Mouse (Mus musculus) CD4-positive, CD25-positive, alpha-beta regulatory T cell, adult 4 months (primary cell): ENCODE measurements around the gene Lyzl6. TPM values are rescaled to one million over a fixed set of nuclear protein-coding genes. Genes with fewer than 3 reads are reported as not detected.
"Not testable (repeated sequence)": the region's sequence is repeated elsewhere in the genome, so short reads cannot be mapped to it uniquely, and the experiment has no call there.

Source experiments
- ATAC-seq: one replicate; pipeline ENCODE4 v1.8.0; 2017
- polyA plus RNA-seq, 2 experiments: library from polyadenylated mRNA; unstranded; fragments of 100-300 nt; shearing (Covaris generic); gene quantifications; one replicate each; pipeline ENCODE4 v1.2.1; 2017

The Lyzl6 gene
- polyA plus RNA-seq, result not detected

DNA sequence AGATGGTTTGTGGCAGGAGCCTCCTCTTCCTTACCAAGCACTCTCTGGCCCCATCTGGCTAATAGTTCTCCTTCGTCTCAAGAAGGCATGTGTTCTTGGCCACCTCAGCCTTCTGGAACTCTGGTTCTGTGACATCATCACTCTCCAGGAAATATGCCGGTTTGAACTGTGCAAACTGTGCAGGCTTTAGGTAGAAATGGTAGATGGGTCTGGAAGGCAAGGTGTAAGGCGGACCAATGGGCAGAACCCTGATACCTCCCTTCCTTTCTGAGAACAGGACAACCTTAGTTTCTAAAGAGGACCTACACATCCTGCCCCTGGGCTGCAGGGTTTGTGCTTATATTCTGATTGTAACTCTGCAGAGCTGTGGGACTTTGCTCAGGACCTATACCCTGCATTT lies at the start of gene Lyzl6:
TSS of gene Lyzl6 (minus strand) at position 101 of the 400 bp plus-strand sequence.
- ATAC-seq, result no peak

DNA sequence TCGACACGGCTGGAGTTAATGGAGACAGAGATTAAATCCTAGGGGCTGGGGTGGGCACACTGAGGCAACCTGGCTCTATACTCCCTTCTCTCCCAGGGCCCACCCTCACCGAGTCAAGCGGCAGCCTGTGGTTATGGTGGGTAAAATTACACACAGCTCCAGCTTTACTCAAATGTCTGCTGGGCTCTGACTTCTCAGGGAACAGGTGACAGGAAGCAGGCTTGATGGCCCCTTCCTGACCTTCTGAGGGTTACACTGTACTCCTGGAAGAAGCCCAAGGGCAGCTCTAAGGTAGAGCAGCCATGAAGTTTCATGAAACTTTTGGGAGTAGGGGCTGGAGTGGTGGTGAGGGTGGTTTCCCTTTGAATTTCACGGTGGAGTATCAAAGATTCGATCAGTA lies 48.0 kb upstream of the Lyzl6 start:
- ATAC-seq, result no peak

DNA sequence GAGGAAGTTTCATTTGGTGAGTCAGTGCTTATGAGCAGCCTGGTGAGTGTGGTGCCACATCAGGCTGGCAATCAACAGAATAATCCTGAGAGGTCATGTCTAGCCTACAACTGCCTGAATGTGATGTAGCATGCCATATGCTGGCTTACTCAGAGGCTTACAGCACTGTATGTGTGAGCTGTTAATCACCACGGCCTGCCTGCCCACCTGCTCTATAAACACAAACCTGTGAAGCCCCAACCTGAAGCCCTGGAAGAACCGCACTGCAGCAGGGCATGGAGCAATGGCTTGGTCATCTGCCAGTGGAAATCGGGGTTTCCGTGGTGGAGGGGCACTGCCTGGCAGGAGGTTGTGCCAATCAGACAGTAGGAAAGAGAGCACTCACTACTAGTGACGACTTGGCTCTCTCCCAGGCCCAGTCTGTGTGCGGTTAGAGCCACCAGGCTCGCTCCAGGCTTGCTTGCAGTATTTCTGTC lies 46.6 kb upstream of the Lyzl6 start:
- no peak for ATAC-seq

DNA sequence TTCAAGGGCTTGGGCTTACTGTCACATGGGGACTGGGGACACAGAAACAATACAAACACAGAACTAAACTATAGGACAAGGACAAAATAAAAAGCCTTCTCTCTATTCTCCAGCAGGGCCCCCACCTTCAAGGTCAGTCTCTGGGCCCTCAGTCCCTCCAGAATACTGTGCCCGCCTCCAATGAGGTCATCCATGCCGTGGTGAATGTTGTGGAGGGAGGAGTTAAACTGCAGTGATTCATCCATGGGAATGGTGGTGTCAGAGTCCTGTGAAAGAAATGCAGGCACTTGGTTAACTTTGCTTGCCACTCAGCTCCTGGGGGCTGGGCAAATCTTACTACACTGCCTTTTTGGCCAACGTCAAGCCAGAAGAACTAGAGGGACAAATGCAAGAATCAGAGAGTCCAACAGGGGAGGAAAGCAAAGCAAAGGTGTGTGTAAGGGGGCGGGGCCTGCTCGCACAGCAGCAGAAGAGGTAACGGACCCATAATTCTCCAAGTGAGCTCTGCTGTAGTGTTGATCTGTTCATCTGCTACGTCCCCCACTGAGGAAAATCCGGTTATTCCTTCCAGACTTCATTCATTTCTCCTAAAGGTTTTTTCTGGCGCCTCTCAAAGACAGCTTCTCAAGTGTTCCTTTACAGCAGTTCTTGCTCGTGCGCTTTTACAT lies 45.1 kb upstream of the Lyzl6 start:
- no peak for ATAC-seq

DNA sequence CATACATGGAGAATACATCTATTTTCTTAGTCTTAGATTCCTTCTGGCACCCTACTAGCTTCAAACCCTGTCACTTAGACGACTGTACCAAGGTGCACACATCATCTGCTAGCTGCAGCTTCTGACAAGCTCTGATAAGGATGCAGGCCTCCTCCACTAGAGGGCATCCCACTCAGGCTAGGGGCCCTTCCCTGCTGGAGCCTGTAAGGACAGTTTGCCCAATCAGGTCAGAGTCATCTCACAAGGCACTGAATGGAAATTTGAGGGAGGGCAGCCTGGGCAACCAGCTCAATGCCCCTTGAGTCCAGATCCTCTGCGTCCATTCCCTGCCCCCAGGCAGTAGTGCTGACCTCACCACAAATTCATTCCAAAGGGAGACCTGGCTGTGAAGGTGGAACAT lies 38.4 kb upstream of the Lyzl6 start:
- ATAC-seq, result not testable (repeated sequence)

DNA sequence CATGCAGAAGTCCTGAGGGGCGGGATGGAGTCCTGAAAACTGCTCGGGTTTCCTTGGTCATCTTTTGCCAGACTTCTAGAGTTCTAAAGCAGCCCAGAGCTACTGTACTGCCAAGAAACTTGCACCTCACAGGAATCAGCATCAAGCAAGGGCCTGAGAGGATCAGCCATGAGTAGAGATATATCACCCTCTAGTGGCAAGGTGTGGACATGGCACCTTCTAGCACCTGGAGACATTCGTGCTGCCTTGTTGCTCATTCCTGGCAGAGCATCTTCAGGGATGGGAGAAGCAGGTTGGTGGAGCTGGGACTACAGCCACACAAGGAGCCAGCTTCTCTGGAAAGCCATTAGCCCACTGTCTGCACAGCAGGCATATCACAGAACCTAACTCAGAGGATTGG lies 36.9 kb upstream of the Lyzl6 start:
- ATAC-seq, result no peak

DNA sequence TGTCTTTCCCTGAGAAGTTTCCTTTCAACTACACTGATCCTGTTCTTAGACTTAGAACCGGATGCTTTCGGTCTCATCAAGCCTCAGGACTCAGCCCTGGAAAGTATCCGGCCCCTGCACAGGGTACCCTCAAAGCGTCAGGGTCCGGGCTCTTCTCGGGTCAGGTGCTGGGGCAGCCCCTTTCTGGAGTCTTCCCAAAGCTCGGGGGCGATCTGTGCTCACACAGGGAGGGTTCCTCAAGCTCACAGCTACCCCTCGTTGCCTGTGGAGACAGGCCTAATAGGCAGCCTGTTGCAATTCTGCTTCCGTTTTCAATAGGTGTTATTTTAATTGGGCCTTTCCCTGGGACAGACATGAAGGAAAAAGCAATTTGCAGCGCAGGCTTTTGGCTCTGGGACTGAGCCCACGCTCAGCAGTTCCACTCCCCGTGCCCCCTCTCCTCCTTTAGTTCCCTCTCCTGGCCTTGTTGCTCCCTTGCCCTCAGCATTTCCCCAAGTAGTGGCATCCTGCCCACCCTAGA lies 28.3 kb upstream of the Lyzl6 start:
- no peak for ATAC-seq

DNA sequence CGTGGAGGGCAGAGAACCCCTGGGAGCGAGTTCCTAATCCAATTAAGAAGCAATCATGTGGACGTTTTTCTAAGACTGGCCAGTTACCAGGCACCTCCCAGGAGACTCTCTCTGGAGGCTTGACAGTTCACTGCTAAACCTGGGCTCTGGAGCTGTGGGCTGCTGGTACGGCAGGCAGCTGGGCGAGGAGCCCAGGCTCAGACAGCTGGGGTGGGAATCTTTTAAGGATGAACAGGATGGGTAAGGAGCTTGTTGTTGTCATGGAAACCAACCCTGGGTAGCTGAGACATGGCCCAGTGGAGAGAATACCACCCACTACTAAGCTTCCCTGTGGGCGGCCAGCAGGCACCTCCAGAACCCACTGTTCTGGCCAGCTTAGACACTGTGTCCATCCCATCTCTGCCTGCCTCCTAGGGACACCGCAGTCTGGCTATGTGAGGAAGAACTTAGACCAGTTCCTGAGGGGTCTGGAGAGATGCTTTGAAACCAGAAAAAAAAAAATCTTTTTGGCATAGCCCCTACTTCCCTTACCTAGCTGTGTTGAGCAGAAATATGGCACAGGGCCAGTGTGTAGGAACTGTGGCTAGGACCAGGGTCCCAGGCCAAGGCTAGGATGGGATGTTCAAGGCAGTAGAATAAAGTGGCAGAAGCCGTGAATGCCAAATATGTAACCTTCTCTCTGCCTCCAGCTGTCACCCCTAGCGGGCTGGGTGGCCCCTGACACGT lies 27.7 kb upstream of the Lyzl6 start:
- ATAC-seq, result no peak

DNA sequence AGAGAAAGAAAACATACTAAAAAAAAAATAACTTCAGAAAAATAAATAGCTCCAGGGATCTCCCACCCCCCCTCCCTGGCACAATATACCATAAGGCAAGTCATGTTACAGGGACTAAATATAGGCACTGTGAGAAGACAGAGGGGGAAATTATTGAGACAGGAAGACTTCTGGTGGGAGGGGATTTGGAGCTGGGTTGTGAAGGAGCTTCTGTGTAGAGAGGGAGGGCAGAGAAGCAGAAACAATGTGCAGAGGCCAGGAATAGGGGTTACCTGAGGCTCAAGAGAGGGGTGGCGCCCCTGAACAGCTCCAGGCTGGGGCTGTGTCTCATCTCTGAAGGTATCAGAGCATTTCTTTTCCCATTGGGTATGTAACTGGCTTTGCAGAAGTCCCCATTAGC lies 27.0 kb upstream of the Lyzl6 start:
- no peak for ATAC-seq

DNA sequence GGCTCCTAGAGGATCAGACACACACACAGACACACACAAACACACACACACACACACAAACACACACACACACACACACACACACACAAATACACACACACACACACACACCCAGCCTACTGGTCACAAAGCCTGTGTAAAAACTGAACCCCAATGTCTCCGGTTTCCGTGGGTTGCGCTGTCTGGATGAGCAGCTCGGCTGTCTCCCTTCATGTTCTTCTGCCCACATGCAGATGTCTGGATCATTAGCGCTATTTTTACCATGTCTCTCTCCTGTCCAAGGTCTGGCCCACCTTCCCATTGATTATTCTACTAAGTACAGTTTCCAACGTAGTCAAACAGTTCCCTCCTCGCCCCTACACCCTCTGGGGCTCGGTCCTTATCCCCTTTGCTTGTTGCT lies 24.4 kb upstream of the Lyzl6 start:
- no peak for ATAC-seq

DNA sequence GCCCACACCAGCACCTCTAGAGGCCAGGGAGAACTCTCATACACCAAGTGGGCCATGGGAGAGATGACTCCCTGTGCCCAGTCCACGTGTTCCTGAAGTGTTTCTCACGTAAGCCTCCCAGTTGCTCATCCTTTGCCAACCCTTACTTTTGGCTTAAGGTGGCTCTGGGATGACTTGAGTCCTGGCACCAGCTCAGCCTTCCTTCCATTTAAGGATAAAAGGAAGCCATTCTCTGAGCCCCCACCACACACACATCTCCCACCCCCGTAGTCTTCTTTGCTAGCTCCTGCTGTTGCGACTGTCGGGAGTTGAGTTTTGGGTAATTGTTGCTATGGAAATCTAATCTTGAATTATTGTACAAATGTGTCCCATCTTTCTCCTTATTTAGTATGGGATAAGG lies 23.9 kb upstream of the Lyzl6 start:
- no peak for ATAC-seq

DNA sequence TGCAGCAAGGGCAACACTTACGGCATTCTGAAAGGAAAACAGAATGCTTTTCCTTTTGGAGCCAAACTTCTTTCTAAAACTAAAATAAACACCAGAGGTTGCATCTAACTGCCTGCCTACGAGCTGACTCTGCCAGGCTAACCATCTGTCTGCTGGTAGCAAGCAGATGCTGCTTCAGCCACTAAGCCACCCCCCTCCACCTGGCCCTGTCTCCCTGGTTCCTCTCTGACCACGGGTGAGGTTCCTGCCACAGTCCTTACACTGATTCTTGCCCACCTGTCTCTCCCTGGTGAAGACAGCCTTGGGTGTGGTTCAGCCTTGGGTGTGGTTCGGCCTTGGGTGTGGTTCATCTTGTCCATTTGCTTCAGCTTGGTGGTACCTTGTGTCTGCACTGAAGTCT lies 23.2 kb upstream of the Lyzl6 start:
- no peak for ATAC-seq

DNA sequence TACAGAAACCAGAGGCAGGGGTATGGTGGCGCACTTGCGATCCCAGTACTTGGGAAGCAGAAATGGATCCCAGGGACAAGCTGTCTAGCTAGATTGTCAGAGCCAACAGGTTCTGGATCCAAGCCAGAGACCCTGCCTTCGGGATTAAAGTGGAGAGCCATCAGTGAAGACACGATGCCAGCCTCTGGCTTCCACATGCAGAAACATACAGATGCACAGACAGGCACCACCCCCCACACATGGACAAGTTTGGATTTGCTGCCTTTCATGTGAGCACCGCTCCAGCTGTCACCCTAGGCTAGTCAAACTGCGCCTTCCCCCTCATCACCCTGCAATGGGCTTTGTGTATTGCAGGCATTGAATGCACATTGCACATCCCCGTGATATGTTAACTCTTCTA lies 19.5 kb upstream of the Lyzl6 start:
- ATAC-seq, result no peak

DNA sequence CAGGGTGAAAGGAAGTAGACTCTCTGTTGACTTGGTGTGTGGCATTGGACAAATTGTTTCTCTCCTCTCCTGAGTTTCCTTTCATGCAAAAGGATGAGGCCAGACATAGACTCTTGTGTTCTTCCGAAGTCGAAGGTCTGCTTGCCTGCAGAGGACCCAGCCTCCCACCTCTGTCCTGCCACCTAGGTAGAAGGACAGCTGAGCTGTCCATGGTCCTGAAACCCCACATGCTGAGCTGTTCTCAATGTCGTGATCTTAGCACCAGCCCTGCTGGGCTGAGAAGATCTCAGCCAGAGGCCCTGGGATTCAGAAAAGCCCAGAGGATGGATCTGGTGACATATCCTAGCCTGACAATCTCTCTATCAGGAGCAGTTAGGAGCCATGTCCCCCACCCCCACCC lies 17.8 kb upstream of the Lyzl6 start:
- no peak for ATAC-seq

DNA sequence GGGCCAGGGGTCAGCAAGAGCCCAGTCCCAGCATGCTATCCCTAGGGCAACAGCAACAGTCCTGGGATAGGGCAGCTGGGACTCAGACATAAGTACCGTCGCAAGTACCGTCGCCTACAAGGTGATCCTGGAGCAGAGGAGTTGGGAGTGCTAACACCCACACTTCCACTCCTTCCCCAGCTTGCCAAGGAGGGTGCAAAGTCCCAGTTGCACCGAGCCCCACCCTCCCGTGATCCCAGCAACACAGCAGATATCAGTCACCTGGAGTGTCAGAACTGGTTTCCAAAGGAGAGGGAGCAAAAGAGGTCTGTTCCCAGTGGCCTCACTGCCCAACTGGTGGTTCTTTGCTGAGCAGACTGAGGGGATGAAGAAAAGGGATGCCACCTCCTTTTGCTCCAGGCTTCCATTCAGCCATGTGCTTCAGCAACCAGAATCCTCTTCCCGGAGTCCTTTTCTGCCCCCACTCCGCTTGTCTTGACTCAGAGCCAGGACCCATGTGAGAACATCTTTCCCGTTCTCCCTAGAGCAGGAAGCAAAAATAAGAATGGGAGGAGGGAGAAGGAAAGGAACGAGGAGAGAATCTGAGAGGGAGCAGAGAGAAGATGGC lies 14.8 kb upstream of the Lyzl6 start:
- ATAC-seq, result no peak

DNA sequence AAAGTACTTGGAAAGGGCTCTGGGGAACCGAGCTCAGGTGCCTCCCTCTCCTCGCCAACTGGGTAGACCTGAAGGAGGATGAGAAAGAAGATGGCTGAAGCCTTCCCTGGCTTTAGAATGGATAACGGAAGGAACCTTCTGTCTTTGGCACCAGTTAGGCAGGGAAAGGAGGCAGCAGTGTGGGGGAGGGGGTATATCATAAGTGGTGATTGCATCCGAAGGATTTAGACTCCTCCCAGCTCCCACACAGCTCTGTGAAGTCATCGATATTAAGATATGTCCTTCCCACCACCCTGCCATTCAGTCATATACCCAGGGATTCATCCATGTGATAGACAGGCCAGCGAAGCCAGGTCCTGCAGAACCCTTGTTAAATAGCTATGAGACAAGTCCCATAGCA lies 12.7 kb upstream of the Lyzl6 start:
- ATAC-seq, result no peak

DNA sequence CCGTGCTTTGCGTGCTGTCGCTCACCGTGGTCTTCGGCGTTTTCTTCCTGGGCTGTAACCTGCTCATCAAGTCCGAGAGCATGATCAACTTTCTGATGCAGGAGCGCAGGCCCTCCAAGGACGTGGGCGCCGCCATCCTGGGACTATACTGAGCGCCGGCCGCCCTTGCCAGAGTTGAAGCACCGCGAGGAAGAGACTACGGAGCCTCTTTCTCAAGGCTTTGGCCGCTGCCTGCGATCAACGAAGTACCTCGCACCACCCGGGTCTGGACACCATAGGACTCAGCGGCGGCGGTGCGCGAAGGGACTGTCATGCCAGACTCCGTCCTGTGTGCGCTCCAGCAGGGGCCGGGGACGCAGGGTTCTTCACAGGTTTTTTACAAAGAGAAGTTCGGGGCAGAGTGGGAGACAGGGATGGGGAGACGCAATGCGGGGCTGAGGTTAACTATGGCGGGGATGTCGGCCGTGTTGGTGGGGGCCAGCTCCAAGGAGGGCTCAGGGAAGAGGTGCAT lies 11.3 kb upstream of the Lyzl6 start:
- no peak for ATAC-seq

DNA sequence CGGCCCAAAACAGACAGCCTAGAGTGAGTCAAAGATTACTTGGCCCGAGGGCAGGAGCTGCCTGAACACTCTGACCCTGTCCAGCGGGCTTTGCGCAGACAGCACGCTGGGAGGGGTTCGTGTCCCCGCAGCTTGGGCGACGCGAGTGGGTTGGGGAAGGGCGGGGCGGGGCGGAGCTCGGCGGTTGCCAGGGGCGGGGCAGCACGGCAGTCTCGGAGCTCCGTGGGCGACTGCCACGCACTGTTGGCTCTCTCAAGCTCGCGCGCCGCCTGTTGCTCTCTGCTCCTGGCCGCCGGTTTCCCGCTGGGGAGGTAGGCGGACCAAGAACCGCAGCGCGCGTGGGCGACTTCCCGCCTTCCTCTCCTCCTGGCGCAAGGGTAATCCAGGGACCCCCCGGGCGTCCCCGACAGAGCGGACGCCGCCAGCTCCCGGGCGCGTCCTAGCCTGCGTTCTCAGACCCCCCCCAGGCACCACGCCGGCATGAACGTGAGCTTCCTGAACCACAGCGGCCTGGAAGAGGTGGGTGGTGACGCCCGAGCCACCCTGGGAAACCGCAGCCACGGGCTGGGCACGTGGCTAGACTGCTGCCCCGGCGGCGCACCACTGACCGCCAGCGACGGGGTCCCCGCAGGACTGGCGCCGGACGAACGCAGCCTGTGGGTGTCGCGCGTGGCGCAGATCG lies 10.8 kb upstream of the Lyzl6 start, which contains the start of gene Rprml:
TSS of gene Rprml (plus strand) at position 270 of the 682 bp plus-strand sequence.
- no peak for ATAC-seq

DNA sequence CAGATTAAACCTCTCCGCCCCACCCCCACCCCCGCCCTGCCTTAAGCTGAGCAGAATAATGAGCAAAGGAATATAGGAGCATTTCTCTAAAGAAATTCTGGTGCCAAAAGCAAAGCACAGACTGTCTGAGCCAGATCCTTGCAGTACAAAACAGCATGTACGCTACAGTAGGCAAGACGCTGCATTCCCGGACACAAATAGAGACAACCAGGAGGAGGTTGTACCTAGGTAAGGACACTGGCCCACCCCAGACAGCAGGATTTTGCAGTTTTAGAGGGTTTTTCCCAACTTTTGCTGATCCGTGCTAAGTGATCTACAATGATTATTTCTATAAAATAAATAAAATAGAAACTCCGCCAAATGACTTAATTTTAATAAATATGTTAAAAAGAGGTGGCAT lies 10.0 kb upstream of the Lyzl6 start:
- ATAC-seq, result no peak

DNA sequence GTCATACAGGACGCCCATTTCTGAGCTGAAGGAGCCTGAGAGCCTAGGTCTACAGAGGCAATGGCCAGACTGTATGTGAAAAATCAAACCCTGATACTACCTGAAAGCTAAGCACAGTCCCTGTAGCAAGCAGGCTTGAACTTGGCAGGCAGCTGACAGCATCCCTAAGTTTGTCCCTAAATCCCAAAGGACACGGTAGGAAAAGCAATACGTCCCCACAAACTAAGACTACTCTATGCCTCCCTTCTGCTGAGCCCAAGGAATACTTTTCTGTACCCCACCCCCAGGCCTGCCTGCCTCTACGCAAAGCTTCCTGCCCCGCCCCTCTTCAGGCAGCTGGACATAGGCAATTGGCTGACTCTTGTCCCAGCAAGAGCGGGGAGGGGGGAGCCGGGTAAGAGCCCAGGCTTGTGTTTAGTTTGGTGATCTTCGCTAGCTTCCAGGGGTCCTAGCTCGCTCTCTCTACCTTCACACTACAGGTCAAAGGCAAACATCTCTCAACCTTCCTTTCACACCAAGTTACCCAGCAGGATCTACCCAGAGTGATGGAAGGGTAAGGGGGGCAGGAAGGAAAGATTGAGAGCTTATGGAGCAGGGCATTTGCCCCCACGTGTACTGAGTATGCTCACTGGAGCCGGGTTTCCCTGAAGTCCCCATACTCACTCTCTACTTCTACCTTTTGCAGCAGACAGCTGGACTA lies 9.4 kb upstream of the Lyzl6 start:
- no peak for ATAC-seq

DNA sequence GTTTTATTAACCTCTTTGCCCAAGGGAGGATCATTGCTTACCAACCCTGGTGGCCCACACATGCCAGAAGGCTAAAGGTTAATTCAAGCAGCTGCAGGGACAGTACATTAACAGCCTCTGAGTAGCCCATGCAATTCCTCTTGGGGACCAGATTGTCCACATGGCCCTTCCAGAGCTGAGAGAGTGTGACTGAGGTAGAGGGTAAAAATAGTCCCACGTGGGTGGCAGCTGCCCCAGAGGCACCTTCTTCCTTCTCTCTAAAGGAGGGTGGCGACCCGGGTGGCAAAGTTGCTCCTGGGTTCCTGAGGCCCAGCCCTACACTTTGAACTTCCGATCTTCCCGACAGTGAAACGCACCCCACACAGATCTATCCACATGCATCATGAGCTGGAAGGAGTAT lies 7.6 kb upstream of the Lyzl6 start:
- ATAC-seq, result no peak

DNA sequence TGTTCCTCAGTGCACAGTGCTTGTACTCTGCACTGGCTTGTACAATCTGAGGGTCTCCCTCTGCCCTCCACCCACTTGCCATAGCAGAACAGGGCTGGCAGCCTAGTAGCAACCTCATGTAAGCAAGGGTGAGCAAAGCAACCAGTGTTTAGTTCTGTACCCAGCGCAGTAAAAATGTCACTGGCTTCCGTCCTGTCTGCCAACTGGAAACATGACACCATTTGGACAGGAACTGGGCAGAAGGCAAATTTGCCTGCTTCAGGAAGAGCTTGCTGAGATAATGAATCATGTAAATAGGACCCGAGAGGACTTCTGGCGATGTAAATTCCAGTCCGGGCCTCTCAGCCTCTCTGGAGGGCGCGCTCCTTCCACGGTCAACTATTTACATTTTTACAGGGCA lies 7.0 kb upstream of the Lyzl6 start:
- no peak for ATAC-seq
